Mouse (Mus musculus) lung, postnatal 14 days (tissue): Measurements from ENCODE around the gene Midn.
A peak's percentile ranks its signal among the peaks of the same experiment; 100 is the strongest.
"Not testable (repeated sequence)": the region's sequence is repeated elsewhere in the genome, so short reads cannot be mapped to it uniquely, and the experiment has no call there.

Experiments
- DNase-seq: peaks from one replicate; pipeline ENCODE4 v3.0.0; 2021

Gene Midn

DNA sequence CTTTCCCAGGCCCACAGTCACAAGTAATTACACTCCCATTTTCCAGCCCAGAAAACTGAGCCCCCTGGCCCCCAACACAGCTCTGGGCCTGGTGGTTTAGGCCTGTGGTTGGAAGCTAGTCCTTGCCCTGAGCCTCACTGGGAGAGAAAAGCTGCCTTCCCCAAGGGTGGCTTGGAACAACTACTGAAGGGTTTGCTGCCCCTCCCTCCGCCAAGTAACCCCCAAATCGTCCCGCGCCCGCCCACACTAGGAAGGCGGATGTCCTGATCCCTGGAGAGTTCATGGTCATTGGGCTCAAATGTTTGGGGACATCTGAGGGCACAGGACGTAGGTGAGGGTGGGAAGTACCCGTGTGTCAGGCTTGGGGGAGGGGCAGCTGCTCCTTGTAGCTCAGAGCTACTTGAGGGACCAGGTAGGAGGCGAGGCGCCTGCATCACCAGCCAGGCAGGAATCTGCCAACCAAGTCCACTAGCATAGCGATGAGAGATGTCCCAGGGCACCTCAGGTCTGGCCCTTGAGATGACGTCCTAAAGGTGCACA is 11.0 kb downstream of the Midn start:
- DNase-seq, result peak; percentile 67

- peak; percentile 99 for DNase-seq
Observed at GRCm38 (mm10) chr10:80159561-80160454, 11.7 kb downstream of the Midn start.

DNA sequence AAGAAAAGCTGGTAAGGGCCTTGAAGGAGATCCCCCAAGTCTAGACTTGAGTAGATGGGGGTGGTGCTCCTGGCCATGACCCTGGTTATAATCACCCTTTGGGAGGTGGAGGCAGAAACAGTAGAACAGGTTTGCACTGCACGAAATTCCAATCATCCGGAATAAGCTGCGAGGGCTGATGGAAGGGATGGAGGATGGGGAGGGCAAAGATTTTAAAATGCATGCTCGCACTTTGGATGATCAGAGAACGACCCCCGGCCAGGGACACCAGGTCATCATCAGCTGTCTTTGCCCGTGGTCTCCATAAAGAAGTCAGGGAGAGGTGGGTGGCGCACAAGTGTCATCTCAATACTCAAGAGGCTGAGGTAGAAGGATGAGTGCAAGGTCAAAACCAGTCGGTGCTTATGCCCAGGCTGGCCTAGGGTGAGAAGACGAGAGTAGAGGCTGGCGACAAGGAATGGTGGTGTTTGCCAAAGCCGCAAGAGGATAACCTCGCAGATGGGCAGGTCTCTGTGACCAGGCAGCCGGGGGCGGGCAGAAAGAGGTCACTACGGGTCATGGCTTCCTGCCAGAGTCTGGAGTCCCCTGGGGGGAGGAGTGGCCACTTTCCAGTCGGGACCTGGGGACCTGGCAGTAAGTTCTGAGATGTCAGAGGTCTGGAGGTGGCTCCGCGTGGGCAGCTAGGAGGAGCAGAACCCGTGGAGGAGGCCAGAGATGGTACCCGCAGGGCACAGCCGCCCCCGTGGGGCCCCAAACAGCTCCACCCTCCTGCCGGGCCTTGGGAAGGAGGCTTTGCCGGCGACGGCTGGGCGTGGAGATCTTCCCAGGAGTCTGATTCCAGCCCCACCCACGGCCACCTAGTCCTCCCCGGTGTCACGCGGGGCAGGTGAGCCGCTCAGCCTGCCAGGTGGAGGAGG is 12.6 kb downstream of the Midn start:
- peak; percentile 91 for DNase-seq

- DNase-seq, result peak; percentile 62
Observed at GRCm38 (mm10) chr10:80161522-80162242, 13.6 kb downstream of the Midn start.

- DNase-seq, result no peak
Observed at GRCm38 (mm10) chr10:80162243-80162608, 14.2 kb downstream of the Midn start.

GRCm38 (mm10) chr10:80162716-80163299 is 14.7 kb downstream of the Midn start:
- no peak for DNase-seq

DNA sequence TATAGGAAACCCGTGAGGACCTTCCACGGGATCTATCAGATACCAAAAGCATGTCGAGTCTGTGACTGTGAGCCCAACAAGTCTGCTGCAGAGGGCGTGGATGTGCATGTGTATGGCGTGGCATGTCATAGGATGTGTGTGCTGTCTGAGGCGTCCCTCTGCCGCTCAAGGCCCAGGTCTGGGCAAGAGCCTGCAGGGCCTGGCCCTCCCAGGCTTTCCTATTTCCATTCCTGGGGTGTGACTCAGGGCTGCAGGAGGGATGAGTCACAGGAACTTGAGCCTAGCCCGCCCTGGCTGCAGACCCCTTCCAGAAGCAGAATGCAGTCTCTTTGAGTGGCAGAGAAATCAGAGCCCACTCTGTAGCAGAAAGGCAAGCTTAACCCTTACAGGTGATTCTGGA is 15.6 kb downstream of the Midn start:
- DNase-seq, result no peak

DNA sequence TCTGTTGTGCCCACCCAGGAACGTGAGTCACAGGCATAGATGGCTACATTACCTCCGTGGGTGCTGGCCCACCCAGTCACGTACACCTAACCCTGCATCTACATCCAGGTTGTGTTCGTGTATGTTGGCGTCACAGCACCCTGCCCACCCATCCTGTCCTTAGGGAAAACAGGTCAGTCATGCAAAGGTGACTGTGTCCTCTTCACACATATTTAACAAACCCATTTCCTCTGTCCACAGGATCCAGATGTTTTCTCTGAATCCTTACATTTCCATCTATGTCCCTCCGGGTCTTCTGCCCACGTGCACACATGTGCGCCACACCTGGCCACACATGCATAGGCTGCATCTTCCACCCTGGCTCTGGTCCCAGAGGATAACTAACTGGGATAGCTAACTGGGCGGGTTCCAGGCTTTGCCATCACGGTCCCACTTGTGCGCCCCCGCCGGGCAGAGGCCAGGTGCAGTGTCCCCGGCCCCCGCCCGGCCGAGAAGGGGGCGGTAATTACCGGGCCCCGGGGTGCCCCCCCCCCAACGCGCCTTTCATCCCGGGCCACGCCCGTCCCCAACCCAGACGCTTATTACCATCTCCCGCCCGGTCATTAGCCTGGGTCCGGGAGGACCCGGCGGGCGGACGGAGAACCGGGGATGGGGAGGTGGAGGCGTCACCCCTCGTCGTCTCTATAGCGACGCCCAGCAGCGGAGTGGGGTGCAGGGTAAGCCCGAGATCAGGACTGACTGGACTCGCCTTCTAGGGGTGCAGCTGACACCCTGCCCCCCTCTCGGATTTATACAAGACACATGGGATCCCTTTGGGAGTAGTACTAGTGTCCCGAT is 16.3 kb downstream of the Midn start:
- no peak for DNase-seq

- DNase-seq, result peak; percentile 99
Observed at GRCm38 (mm10) chr10:80164998-80165344, 16.9 kb downstream of the Midn start.

DNA sequence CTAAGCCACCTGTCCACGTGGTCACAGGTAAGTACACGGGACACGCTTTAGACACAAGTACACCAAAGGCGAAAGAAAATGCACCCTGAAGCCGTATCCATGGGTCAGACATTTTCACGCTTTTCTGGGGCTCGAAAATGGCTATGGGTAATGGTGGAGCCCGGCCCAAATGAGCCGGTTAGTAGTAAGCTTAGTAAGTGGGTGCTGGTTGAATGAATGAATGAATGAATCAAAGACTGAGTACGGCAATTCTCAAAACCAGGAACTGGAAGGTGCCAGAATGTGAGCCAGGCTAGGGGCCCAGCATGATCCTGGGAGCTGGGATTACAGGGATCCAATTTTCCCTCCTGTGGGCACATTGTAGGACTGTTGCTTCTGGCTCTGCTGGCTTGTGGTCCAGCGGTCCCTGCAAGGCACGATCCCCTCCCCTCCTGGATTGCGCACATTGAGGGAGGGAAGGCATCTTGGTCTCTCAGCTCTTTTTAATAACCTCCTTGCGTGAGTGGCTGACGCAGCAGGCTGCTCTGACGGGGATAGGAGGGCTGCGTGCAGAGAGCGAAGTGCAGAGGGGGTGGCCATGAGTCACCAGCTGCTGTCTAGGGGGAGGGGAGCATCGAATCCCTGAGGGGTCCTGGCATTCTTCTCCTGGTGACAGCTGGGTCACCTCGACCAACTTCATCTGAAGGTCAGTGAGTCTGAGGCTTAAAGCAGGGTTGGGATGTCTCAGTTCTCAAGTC is 17.5 kb downstream of the Midn start, which contains the start of gene Cirbp:
Gene Cirbp (plus strand): TSS at position 594 of the 737 bp plus-strand sequence.
- no peak for DNase-seq

DNA sequence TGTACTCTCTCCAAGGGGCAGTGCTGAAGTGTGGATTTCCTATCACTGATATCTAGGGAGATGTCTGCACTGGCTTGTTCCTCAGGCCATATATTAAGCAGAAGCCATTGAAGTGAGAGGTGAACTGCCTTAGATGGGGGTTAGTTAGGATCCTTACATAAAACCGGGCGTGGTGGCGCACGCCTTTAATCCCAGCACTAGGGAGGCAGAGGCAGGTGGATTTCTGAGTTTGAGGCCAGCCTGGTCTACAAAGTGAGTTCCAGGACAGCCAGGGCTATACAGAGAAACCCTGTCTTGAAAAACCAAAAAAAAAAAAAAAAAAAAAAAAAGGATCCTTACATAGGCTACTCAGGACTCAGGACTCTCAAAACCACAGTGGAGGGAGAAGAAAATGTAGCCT is 18.1 kb downstream of the Midn start:
- not testable (repeated sequence) for DNase-seq

- peak; percentile 99 for DNase-seq
Observed at GRCm38 (mm10) chr10:80167460-80168037, 19.5 kb downstream of the Midn start.

GRCm38 (mm10) chr10:80168038-80168661 is 20.1 kb downstream of the Midn start:
- DNase-seq, result peak; percentile 95

DNA sequence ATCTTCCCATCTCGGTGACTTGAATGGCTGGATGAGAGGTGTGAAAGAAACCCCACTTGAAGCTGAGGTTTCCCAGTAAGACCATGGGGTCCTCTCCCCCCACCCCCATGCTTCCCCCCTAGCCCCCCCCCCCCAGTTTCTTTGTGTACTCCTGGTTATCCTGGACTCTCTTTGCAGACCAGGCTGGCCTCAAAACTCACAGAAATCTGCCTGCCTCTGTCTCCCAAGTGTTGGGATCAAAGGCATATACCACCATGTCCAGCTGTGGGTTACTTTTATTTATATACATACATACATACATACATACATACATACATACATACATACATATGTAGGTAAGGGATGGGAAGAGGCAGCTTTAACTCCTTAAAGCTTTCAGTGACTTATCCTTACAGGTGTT is 21.0 kb downstream of the Midn start:
- no peak for DNase-seq

GRCm38 (mm10) chr10:80169651-80170050 is 21.6 kb downstream of the Midn start:
- DNase-seq, result no peak

GRCm38 (mm10) chr10:80170052-80170451 is 22.0 kb downstream of the Midn start:
- DNase-seq, result no peak

DNA sequence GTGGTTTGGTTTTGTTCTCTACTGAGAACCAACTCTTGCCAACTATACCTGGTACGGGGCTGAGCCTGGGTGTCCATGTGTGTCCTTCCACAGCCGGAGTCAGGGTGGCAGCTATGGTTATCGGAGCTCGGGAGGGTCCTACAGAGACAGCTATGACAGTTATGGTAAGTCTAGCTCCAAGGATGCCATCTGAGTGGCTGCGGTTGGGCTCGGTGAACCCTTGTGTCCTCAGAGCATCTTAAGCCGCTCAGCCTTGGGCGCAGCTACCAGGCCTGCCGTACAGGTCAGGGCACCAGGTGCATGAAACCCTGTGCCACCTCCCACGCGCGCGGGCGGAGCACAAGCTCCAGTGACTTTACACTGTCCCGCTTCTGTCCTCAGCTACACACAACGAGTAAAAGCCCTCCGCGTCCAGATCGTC is 22.5 kb downstream of the Midn start:
- no peak for DNase-seq

- no peak for DNase-seq
Observed at GRCm38 (mm10) chr10:80171252-80171651, 23.2 kb downstream of the Midn start.

DNA sequence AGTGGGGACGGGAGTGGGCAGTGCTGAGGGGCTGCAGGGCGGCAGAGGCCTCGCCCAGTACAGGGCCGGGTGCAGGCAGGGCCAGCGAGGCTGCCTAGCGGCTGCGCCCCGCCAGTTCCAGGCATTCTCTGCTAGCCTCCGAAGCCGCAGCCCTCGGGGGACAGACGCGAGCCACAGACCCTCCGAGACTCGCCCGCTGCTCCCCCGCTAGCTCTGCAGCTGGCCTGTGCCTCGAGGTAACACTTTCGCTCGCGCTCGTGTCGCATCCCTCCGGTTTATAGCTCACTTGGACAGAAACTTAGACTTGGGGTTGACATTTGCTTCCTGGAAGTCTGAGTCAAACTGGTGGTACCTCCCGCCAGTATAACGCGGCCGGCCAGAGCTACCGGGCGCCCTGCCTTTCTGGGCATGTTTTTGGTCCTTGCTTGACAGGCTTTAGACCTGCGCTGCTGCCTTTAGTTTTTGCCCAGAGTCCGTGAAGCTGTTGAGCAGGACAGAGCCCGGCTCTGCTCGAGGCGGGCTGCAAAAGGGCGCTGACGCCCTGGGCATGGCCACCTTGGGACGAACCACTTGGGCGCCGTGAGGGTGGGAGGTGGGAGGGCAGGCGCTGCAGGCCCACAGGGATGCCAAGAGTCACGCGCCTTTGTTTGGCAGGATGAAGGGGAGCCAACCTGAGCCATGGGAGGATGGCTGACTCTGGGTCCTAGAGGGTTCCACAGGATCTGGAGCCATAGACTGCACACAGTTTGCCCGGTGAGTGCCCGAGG is 23.9 kb downstream of the Midn start:
- DNase-seq, result no peak
